Mouse (Mus musculus): ENCODE data around the gene Kcnt1.

DNA sequence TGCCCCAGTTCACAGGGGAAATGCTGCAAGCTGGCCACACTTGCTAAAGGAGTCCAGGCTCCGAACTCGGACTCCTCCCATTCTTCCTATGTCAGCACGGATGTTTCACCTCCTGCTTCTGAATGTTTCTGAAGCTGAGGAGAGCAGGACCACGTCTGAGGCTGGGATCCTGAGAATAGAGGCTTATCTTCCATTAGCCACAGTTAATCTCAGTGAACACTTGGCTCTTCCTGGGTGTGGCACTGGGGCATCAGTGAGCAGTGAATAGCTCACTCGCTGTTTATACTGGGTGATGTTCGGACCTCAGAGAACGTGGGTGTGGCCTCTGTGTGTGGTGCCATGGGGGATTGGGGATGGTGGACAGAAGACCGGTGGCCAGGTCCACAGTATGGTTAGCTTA is 23.7 kb downstream of the Kcnt1 start:
- TF ChIP-seq CTCF (IDR thresholded peaks at IDR 0.05; ENCODE audit: insufficient read depth, low read length) (no peak), POLR2A (IDR thresholded peaks at IDR 0.05; ENCODE audit: borderline replicate concordance, extremely low read depth, low read depth, low read length) (no peak)

Measured in lung, adult 2 months (tissue).